Mouse (Mus musculus): Measurements from ENCODE around the gene Slc4a1. TPM values are rescaled to one million over a fixed set of nuclear protein-coding genes. Genes with fewer than 3 reads are reported as not detected.

Slc4a1 gene
- polyA plus RNA-seq, 2 experiments, result 570 to 606 TPM

- H3K4me2 ChIP-seq (ENCODE audit: low read depth), result no peak overlapping the region
- peaks cover 3% of the 10 kb centered on the region; the same call in 1 of the 2 replicates for H3K27me3 ChIP-seq (ENCODE audit: control insufficient read depth, insufficient read depth, low read length)
- TF ChIP-seq CTCF (IDR thresholded peaks at IDR 0.05; ENCODE audit: low read depth) (no peak), EP300 (IDR thresholded peaks at IDR 0.05; ENCODE audit: low read depth) (no peak)
- no peaks in the 10 kb centered on the region for H3K4me1 ChIP-seq (replicated peaks; ENCODE audit: control insufficient read depth in 2 of 2, insufficient read depth in 2 of 2, low read length in 1 of 2)
- ATAC-seq (ENCODE audit: insufficient read depth) (no peak), DNase-seq (ENCODE audit: low read depth in 3 of 3, low spot score in 3 of 3) (no peak)
- H3K36me3 ChIP-seq (replicated peaks; ENCODE audit: control insufficient read depth, insufficient read depth, low read depth), result no peaks in the 10 kb centered on the region
- no peak overlapping the region for H3K9ac ChIP-seq (replicated peaks)
- no peak overlapping the region for H3K27ac ChIP-seq
- no peak overlapping the region for H3K4me3 ChIP-seq (ENCODE audit: insufficient read depth in 1 of 2, low read depth in 2 of 2, low read length in 2 of 2)
- H3K9me3 ChIP-seq (ENCODE audit: control insufficient read depth, low read length), result no peaks in the 10 kb centered on the region
Measured at GRCm38 (mm10) chr11:102329518-102329917, 36.5 kb downstream of the Slc4a1 start.

- 60% methylated on average over 7 of the region's 7 CpGs for whole genome bisulfite sequencing (ENCODE audit: insufficient replicate concordance)
- H3K27me3 ChIP-seq (ENCODE audit: control insufficient read depth, insufficient read depth, low read length), result peaks cover 3% of the 10 kb centered on the region; the same call in 1 of the 2 replicates
- DNase-seq (ENCODE audit: low read depth in 3 of 3, low spot score in 3 of 3), result no peak
- no peaks in the 10 kb centered on the region for H3K9me3 ChIP-seq (ENCODE audit: control insufficient read depth, low read length)
- ATAC-seq (ENCODE audit: insufficient read depth), result no peak
- H3K4me1 ChIP-seq (replicated peaks; ENCODE audit: control insufficient read depth in 2 of 2, insufficient read depth in 2 of 2, low read length in 1 of 2), result no peaks in the 10 kb centered on the region
- H3K4me2 ChIP-seq (ENCODE audit: low read depth), result no peak overlapping the region
- H3K4me3 ChIP-seq (ENCODE audit: insufficient read depth in 1 of 2, low read depth in 2 of 2, low read length in 2 of 2), result no peak overlapping the region
- no peak overlapping the region for H3K27ac ChIP-seq
- TF ChIP-seq CTCF (IDR thresholded peaks at IDR 0.05; ENCODE audit: low read depth), result no peak
- TF ChIP-seq EP300 (IDR thresholded peaks at IDR 0.05; ENCODE audit: low read depth), result no peak
- no peak overlapping the region for H3K9ac ChIP-seq (replicated peaks)
- H3K36me3 ChIP-seq (replicated peaks; ENCODE audit: control insufficient read depth, insufficient read depth, low read depth), result no peaks in the 10 kb centered on the region
Measured at GRCm38 (mm10) chr11:102327839-102328238, 38.2 kb downstream of the Slc4a1 start.

DNA sequence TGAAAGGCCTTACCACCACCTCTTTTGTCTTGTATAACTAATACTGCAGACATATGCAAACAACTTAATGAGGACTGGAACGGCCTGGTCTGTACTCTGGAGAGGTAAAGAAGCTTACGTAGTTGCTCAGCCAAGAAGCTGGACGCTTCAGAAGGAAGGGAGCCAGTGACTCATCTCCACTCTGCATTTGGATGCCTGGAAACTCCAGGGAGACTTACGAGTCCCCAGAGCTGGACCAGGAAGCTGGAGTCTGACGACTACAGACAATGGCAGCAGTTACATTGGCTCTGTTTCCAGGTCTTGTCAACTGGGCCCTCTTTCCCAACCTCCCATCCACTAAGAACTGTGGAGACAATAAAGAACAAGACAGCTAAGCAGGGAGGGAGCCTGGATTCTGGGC, 38.8 kb downstream of the Slc4a1 start:
- Histone ChIP-seq H3K9ac (replicated peaks) (no peak overlapping the region), H3K9me3 (ENCODE audit: control insufficient read depth, low read length) (no peaks in the 10 kb centered on the region), H3K27me3 (ENCODE audit: control insufficient read depth, insufficient read depth, low read length) (peaks cover 3% of the 10 kb centered on the region; the same call in 1 of the 2 replicates), H3K4me2 (ENCODE audit: low read depth) (no peak overlapping the region), H3K36me3 (replicated peaks; ENCODE audit: control insufficient read depth, insufficient read depth, low read depth) (no peaks in the 10 kb centered on the region), H3K4me1 (replicated peaks; ENCODE audit: control insufficient read depth in 2 of 2, insufficient read depth in 2 of 2, low read length in 1 of 2) (no peaks in the 10 kb centered on the region), H3K27ac (no peak overlapping the region), H3K4me3 (ENCODE audit: insufficient read depth in 1 of 2, low read depth in 2 of 2, low read length in 2 of 2) (no peak overlapping the region)
- TF ChIP-seq CTCF (IDR thresholded peaks at IDR 0.05; ENCODE audit: low read depth) (no peak), EP300 (IDR thresholded peaks at IDR 0.05; ENCODE audit: low read depth) (no peak)
- DNase-seq (ENCODE audit: low read depth in 3 of 3, low spot score in 3 of 3), result no peak
- no peak for ATAC-seq (ENCODE audit: insufficient read depth)
- 39% methylated on average over 5 of the region's 5 CpGs for WGBS (ENCODE audit: insufficient replicate concordance)

GRCm38 (mm10) chr11:102323516-102323915, 42.5 kb downstream of the Slc4a1 start:
- Histone ChIP-seq H3K27me3 (ENCODE audit: control insufficient read depth, insufficient read depth, low read length) (no peaks in the 10 kb centered on the region; the same call in none of the 2 replicates), H3K9ac (replicated peaks) (no peak overlapping the region), H3K36me3 (replicated peaks; ENCODE audit: control insufficient read depth, insufficient read depth, low read depth) (no peaks in the 10 kb centered on the region), H3K4me3 (ENCODE audit: insufficient read depth in 1 of 2, low read depth in 2 of 2, low read length in 2 of 2) (no peak overlapping the region), H3K9me3 (ENCODE audit: control insufficient read depth, low read length) (no peaks in the 10 kb centered on the region), H3K4me1 (replicated peaks; ENCODE audit: control insufficient read depth in 2 of 2, insufficient read depth in 2 of 2, low read length in 1 of 2) (peaks cover 0 to 8% of the 10 kb centered on the region in 2 experiments; a peak in 2 of 4 replicates), H3K27ac (no peak overlapping the region), H3K4me2 (ENCODE audit: low read depth) (no peak overlapping the region)
- ATAC-seq (ENCODE audit: insufficient read depth), result no peak
- no peak for DNase-seq (ENCODE audit: low read depth in 3 of 3, low spot score in 3 of 3)
- 67% methylated on average over 1 of the region's 1 CpGs for WGBS (ENCODE audit: insufficient replicate concordance)
- TF ChIP-seq CTCF (IDR thresholded peaks at IDR 0.05; ENCODE audit: low read depth) (no peak), EP300 (IDR thresholded peaks at IDR 0.05; ENCODE audit: low read depth) (no peak)

- Histone ChIP-seq H3K4me3 (ENCODE audit: insufficient read depth in 1 of 2, low read depth in 2 of 2, low read length in 2 of 2) (no peak overlapping the region), H3K4me1 (replicated peaks; ENCODE audit: control insufficient read depth in 2 of 2, insufficient read depth in 2 of 2, low read length in 1 of 2) (peaks cover 0 to 8% of the 10 kb centered on the region in 2 experiments; a peak in 2 of 4 replicates), H3K9ac (replicated peaks) (no peak overlapping the region), H3K4me2 (ENCODE audit: low read depth) (no peak overlapping the region), H3K36me3 (replicated peaks; ENCODE audit: control insufficient read depth, insufficient read depth, low read depth) (no peaks in the 10 kb centered on the region), H3K27ac (no peak overlapping the region), H3K27me3 (ENCODE audit: control insufficient read depth, insufficient read depth, low read length) (no peaks in the 10 kb centered on the region; the same call in 1 of the 2 replicates), H3K9me3 (ENCODE audit: control insufficient read depth, low read length) (no peaks in the 10 kb centered on the region)
- TF ChIP-seq CTCF (IDR thresholded peaks at IDR 0.05; ENCODE audit: low read depth) (no peak), EP300 (IDR thresholded peaks at IDR 0.05; ENCODE audit: low read depth) (no peak)
- WGBS (ENCODE audit: insufficient replicate concordance), result 73% methylated on average over 6 of the region's 6 CpGs
- DNase-seq (ENCODE audit: low read depth in 3 of 3, low spot score in 3 of 3) (no peak), ATAC-seq (ENCODE audit: insufficient read depth) (no peak)
Measured at GRCm38 (mm10) chr11:102321931-102322330, 44.1 kb downstream of the Slc4a1 start.
